Mouse (Mus musculus): ENCODE data around the gene Fbxl7.

Fbxl7 gene

DNA sequence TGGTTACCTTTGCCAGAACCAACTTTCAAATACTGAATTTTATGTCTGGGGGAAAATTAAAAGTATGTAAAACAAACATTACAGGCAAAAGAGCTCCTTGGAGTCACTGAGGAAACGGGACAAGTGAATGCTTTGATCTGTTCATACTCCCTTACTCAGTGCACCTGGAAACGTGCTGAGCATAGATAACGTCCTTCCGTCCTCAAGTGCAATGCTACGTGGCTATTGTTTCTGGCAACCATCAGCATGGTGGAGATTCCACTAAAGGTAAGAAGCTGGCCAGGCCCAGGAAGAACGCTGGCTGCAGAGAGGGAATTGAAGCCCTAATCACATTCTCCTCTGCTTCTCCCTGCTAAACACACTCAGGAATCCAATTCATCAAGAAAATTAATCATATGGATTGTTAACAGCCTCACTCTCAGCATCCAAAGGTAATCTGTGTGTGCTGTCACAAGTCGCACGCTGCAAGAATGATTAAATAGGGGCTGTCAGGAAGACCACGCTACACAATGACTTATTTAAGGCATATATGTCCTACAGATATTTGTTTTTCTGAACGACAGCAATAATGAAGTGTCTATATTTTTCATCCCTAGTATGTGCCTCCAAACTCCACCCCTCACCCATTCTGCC is 206.8 kb downstream of the Fbxl7 start:
- no peak for DNase-seq

DNA sequence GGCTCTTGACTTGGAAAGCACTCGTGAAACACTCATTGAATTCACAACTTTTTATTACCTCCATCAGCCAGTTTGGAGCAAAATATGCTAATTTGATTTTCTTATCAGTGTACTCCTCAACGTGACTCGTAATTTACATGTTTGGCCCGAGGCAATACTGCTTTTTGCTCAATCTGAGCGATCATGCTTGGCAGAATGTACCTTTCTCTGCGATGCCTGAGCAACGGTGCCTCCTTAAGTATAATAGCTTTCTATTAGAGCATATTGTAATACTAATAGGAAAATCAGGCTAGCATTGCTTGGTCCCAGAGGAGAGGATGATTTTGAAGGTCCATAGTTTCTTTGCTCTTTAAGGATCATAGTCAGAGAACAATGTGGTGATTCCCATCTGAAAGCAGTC is 207.7 kb downstream of the Fbxl7 start:
- no peak for DNase-seq

DNA sequence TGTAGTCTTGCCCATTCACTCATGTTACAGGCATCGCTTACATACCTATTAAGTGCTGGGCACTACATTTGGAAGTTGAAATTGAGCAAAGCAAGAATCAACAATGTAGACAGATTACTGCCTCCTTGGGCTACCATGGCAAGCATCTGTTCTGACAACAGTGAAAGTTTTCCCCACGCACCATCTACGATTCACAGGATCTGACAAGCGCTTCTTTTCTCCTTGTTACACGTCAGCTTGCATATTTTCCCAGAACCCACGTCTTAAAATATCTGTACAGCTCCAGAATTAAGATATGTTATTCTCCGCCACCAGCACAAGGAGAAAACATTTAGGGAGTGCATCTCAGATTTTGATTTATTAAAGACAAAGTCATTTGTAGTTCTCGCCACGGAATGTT is 213.1 kb downstream of the Fbxl7 start:
- no peak for DNase-seq

DNA sequence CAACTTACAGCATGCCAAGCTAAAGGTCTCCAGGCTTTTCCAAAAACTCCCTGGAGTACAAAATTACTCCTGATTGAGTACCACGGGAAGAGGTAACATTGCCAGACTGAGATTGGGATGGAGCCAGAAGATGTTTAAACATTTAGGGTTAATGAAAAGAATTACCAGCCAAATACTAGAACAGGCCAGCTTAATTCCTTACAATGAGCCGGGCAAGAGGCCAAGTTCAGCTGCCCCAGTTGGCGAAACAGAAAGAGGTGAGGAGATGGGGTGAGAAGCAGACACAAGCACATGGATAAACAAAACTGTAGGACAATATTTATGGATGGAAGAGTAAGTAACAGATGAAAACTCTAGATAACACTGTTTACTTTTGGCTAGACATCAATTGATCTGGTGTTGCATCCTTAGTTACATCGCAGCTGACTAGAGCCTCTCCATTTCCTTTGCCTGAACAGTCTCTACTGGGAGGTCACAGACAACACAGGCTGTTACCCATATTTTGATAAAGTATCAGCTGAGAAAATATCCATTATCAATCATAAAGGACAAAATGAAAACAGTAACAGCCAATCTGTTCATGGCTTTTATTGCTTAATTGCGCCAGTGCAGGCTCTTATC is 222.0 kb downstream of the Fbxl7 start:
- peak; percentile 24 for DNase-seq

DNA sequence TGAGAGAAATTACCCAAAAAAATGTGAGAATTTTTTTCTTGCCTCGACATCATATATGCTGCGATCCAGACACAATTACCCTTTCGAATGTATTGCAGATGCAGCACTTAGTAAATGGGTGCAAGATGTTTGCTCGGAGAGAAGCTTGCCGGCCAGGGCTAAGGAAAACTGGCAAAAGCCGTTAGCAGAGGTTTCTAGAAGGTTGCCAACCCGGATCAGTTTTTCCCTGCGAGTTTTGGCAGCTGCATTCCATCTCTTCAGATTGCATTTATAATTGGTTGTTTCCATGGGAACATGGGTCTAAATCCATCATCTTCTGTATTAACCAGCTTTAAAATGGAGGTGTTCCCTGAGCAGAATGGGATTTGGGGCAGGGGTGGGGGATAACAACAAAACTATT is 240.4 kb downstream of the Fbxl7 start:
- no peak for DNase-seq

DNA sequence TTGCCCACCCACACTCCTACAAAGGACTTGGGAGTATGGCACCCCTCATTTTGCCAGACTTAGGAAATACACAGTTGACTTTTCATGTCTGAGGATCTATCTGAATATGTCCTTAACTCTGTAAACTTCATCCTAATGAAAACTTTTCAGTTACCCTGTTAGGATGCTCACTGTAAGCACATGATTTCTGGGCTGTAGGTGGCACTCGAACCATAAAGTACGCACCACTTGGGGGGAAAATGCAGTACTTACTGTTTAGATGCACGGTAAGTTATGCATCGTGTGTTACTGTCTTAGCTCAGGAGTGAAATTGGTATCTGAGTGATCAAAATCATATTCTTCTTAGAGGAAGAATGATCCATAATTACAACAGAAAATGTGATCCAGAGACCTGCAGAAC is 252.8 kb downstream of the Fbxl7 start:
- no peak for DNase-seq

DNA sequence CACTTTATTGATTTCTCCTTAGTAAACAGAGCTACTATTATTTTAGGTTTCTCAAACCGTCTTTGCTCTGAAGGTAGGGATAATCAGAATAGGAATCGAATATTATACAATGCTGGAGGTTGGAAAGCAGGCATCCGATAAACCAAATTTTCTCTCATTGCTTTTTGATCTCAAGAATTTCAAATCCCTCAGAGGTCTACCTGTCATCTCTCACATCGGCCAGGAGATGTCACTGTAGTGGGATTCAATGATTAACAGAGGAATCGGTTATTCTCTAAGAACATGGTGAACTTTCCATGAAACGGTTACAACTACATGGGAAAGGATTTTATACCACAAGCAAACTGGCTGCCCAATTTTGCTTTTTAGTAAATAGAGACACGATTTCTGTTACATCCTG is 255.7 kb downstream of the Fbxl7 start:
- peak; percentile 9 for DNase-seq

DNA sequence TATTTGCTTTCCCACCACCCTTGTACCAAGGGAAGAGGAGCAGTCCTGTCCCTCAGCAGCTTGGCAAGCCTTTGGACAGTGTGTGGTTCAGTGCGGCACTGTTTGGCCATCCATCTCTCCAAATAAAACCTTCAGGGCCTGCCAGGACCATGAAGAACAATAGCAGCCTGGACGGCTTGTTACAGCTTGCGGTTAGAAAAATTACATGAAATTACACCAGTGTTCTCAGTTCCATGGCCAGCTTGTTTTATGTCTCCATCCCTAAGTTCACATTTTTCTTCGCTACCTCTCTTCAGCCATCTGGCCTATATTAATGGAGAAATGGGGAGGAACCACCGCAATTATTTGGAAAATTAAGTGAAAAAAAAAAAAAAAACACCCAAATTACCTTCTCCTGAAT is 259.8 kb downstream of the Fbxl7 start:
- DNase-seq = no peak

DNA sequence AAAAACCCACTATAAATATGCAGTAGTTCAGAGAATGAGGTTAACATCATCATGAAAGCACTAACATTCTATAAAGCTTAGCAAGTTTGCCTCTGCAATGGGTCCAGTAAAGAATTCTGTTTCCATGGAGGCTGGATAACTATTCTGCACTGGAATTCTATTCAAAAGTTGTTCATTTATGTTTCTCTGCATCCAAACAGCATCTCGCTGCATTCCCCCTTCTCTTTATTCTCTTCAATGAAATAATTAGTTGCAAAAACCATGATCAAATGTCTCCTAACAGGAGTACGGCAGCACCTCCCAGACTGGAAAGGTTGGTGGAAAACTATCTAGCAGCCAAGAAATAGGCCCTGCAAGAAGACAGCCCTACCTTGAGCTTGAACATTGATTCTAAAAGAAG is 267.2 kb downstream of the Fbxl7 start:
- DNase-seq = no peak

DNA sequence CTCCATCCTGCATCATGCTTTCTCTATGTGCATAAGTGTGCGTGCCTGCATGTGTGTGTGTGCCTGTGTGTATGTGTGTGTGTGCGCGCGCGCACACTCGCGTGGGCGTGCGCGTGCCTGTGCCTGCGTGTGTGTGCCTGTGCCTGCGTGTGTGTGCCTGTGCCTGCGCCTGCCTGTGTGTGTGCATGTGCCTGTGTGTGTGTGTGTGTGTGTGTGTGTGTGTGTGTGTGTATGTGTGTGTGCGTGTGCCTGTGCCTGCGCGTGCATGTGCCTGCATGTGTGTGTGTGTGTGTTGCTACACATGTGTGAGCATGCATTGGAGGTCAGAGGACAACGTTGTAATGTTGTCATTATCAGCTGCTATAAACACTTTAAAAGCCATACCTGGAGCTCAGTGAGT is 272.1 kb downstream of the Fbxl7 start:
- DNase-seq = no peak

DNA sequence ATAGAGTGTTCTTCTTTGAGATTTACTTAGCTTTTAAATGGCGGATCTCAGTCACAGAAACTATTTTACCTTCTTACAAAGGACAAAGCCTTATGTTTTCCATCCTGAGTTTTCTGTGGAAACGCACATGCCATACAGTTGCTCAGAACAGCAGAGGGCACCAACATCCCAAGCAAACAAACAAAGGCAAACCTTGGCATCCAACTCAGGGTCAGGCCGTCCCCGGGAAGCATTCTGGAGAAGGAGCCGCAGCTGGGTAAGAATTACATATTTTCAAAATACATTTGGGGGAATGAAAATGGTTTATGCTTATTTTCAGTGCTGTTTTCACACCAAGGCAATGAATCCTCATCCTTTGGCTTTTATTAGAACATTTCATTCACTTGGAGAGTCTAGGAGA is 275.1 kb downstream of the Fbxl7 start:
- peak; percentile 67 for DNase-seq

DNA sequence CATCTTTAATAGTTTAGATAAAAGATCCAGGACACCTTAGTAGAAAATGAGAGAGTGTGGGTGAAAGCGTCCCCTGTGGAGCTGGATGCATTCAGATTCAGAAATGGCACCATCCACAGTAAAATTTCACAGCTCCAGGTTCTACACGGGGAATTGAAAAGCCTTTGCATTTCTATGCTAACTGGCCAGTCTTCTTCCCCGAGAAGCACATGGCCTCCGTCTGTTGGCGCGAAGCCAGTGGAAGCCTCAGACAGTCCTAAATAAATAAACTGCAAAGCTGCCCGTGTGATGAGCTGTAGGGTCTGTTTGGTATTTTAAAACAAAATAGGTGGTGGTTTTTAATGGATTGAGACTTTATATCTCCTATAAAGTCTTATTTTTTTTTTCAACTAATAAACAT is 276.2 kb downstream of the Fbxl7 start:
- DNase-seq = peak; percentile 11

DNA sequence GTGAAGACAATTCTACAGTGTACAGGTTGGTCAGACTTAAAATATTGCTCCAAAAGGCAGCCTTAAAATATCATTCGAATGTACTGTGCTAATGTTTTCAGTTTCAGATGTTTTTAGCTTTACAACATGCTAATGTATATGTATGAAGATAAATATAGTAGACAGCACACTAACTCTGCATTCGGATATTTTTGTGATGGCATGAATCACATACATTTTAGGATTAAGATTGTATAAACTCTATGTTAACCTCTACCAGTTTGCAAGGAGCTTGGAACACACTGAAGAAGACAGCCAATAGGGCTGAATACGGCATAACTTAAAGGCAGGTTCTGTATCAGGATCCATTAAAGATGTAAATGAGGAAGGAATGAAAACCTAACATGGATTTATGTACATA is 299.1 kb downstream of the Fbxl7 start:
- no peak for DNase-seq

DNA sequence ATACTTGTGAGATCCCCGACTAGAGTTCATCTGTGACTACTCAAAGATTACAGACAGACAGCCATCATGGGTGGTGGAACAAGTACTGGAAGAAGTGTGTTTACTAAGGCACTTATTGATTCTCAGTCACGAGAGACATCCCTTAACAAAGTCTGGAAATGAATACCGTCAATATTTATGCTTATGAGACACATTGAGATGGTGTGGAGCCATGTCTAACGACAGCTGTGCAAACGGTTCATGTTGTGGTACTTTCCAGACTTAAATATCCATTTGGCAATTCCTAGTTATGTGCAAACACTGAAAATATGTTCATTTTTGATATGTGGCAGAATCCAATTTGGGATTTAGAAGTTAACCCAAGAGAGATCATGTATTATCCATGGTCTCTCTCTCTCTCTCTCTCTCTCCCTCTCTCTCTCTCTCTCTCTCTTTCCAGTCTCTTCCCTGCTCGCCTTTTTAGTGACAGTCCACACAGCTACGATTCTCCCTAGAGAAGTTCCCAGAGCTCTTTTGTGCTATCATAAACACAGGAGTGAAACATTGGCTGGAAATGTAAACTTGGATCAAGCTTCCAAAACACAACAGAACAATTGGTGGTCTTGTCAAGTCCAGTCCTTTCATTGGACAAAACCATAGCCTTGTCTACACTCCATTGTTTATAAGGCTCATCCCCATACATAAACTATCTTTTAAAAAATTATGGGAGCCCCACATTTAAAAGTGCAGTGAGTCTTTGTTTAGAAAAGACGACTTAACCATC is 315.3 kb downstream of the Fbxl7 start:
- no peak for DNase-seq

DNA sequence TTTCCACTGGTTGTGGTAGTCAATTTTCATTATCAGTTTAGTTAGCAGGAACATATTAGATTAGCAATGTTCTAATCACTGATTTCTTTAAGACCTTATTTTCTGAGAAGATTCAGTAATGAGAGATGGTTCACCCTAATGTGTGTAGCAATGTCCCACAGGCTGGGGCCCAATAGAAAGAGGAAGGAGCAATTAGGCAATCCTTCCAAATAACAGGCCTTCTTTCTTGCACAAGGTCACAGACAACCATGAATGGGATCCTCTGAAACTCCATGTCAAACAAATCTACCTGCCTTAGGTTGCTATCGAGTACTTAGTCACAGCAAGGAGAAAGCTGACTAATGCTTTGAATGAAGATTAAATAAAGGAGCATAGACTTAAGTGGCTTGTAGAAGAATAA is 316.9 kb downstream of the Fbxl7 start:
- no peak for DNase-seq

DNA sequence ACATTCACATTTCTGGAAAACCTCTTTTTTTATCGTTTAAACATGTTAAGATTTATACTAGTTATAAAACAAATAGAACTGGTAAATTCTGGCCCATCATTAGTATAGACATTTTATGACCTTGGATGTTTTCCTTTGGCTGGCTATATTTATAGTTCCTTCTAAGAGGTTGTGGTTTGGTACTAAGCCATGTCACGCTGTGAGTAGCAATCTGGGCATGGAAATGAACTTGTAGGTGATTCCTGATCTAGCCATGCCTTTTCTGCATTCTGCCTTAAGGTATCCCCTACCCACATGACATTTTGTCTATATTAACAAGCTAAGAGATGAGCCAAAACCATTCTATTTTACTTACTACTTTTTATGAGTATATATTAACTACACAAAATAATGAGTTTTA is 329.3 kb downstream of the Fbxl7 start:
- DNase-seq = no peak

DNA sequence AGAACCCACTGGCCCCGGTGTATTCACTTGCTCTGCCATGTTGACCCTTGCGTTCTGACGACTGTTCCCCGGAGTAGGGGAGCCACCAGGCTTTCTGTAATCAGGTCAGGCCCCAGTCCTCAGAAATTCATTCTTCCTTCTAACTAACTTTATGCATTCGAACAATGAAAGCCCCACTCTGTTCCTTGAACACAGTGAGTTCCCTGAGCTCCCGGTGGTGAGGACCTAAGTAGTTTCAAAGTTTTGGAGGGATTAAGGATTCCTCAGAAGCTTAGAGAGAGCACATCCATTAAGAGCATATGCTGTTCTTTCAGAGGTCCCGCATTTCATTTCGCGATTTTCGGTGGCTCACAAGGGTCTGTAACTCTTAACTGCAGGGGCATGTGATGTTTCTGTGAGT is 341.8 kb downstream of the Fbxl7 start:
- DNase-seq = no peak

DNA sequence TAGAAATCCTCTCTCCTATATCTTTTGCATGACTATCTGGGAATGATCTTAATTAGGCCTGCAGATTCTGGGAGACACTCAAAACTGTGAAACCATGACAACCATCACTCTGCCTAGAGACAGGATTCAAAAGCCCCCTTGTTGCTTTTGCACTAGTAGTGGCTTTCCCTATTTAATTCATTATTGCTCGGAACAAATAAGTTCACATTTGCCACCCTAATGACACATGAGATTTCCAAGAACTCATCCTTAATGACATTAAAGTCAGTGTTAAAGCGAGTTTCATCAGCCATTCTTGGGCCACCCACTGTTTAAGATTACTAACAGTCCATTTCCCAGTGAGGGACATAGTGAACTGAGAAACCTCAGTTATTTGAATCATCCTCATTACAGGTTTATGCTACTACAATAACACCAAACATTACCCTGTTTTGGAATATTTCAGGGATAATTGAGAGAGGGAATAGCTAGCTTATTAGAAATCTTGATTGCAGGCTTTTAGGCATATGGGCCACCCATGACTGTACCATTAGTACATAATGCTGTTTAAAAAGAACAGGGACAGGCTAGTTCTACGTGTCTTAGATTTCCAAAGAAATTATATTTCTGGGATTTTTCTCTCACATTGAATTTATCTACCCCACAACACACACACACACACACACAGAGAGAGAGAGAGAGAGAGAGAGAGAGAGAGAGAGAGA is 361.2 kb downstream of the Fbxl7 start:
- peak; percentile 45 for DNase-seq

DNA sequence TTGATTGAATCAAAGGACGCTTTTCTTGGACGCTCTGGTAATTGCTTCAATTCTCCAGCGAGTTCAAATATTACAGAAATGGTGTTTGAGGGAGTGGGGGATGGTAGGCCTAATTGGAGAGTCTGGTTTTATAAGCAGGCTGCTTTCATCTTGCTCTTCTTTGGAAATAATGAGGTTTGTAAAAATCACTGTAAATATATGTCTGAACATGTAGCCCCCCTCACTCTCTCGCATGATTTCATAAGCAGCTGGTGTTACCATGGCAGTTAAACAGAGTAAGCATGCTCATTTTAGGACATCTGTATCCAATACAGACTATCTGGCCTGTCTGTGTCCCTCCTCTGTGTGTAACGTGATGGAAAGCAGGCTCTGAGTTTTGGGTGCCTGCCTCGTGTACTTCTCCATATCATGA is 376.2 kb downstream of the Fbxl7 start:
- DNase-seq = peak; percentile 23

DNA sequence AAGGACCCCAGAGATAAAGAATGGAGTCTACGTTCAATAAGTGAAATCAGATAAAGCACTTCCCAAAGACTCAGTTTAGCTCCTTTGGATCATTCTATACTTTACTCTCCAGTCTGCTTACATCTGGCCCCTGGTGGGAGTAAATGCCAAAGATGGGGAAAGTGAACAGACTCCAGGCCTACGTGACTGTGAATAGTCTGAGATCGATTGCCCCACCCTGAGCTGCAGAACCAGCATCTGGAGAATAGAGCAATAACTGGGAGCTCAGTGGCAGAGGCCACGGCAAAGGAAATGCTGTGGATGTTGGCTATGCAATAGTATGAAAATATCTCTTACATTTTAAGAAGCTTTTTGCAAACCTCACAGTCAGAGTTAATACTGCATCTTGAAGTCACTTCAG is 394.4 kb downstream of the Fbxl7 start:
- DNase-seq = no peak
